Mouse (Mus musculus) embryonic facial prominence, embryonic 11.5 days (tissue): ENCODE results near the gene Il23a. TPM values are rescaled to one million over a fixed set of nuclear protein-coding genes. Genes with fewer than 3 reads are reported as not detected.
A peak's percentile ranks its signal among the peaks of the same experiment; 100 is the strongest.
"Not testable (repeated sequence)": the region's sequence is repeated elsewhere in the genome, so short reads cannot be mapped to it uniquely, and the experiment has no call there.

Source experiments
- ATAC-seq: fragments of 200-750 bp; cut with Nextera tagmentation; replicated peaks from 2 replicates; pipeline ENCODE4 v1.8.0; 2017; ENCODE audit warnings: low read depth; ENCODE audit not compliant: insufficient number of reproducible peaks, low FRiP score, low TSS enrichment
- DNase-seq: peaks from one replicate; pipeline ENCODE4 v3.0.0-alpha.2; 2015; ENCODE audit warnings: low spot score
- H3K27ac ChIP-seq: fragments of 300-500 bp; sonication (generic); replicated peaks from 2 replicates; pipeline ENCODE4 v1.5.1; 2014; ENCODE audit warnings: mild to moderate bottlenecking, low read depth, low read length, control low read depth
- H3K27me3 ChIP-seq: fragments of 300-500 bp; sonication (generic); 2 replicates; pipeline ENCODE4 v1.6.1; 2014; ENCODE audit warnings: mild to moderate bottlenecking, low read length, moderate library complexity, mixed read lengths; ENCODE audit not compliant: control insufficient read depth, insufficient read depth
- H3K36me3 ChIP-seq: fragments of 300-500 bp; sonication (generic); replicated peaks from 2 replicates; pipeline ENCODE4 v1.6.1; 2014; ENCODE audit warnings: low read depth, mild to moderate bottlenecking, low read length, moderate library complexity, mixed read lengths; ENCODE audit not compliant: control insufficient read depth, insufficient read depth
- H3K4me1 ChIP-seq: fragments of 300-500 bp; sonication (generic); 2 replicates; pipeline ENCODE4 v1.6.1; 2014; ENCODE audit warnings: low read length, mixed read lengths; ENCODE audit not compliant: control insufficient read depth, insufficient read depth
- H3K4me2 ChIP-seq: fragments of 300-500 bp; sonication (generic); 2 replicates; pipeline ENCODE4 v1.6.1; 2014; ENCODE audit warnings: low read depth, mild to moderate bottlenecking, control low read depth, low read length, moderate library complexity
- H3K4me3 ChIP-seq: fragments of 300-500 bp; sonication (generic); 2 replicates; pipeline ENCODE4 v1.5.1; 2014; ENCODE audit warnings: low read depth, low read length, control low read depth
- H3K9ac ChIP-seq: fragments of 300-500 bp; sonication (generic); replicated peaks from 2 replicates; pipeline ENCODE4 v1.6.1; 2014; ENCODE audit warnings: mild to moderate bottlenecking, control low read depth, low read length
- H3K9me3 ChIP-seq: fragments of 300-500 bp; sonication (generic); replicated peaks from 2 replicates; pipeline ENCODE4 v1.6.1; 2016; ENCODE audit warnings: mild to moderate bottlenecking, low read length, inconsistent platforms, mixed read lengths; ENCODE audit not compliant: control insufficient read depth
- WGBS: fragments of 180-500 bp; shearing (Covaris S2); extraction: QIAGEN DNeasy Blood & Tissue Kit; methylation state at CpG from one replicate; pipeline ENCODE4 v1.1.7; 2014; 5-methylcytosine and 5-hydroxymethylcytosine counted together
- polyA plus RNA-seq: library from polyadenylated mRNA; unstranded; fragments of >200 nt; fragmentation: Nextera tagmentation; extraction: Ambion mirVana; gene quantifications from 2 replicates; pipeline ENCODE4 v1.2.1, GENCODE M21; 2014

Gene Il23a
- polyA plus RNA-seq, 1 experiment from 2014 or later = not detected

- H3K9ac ChIP-seq = no peak overlapping the region
- H3K4me3 ChIP-seq = no peak overlapping the region
- no peaks in the 10 kb centered on the region; the same call in 1 of the 2 replicates for H3K36me3 ChIP-seq
- no peak overlapping the region for H3K4me2 ChIP-seq
- no peak overlapping the region for H3K27ac ChIP-seq
- no peaks in the 10 kb centered on the region for H3K4me1 ChIP-seq
- ATAC-seq (no peak), DNase-seq (no peak)
- H3K9me3 ChIP-seq = no peaks in the 10 kb centered on the region
- H3K27me3 ChIP-seq = no peaks in the 10 kb centered on the region
- 84% methylated on average over 20 of the region's 20 CpGs for WGBS
These were observed 15.6 kb downstream of the Il23a start for GRCm38 (mm10) chr10:128282886-128283450.

DNA sequence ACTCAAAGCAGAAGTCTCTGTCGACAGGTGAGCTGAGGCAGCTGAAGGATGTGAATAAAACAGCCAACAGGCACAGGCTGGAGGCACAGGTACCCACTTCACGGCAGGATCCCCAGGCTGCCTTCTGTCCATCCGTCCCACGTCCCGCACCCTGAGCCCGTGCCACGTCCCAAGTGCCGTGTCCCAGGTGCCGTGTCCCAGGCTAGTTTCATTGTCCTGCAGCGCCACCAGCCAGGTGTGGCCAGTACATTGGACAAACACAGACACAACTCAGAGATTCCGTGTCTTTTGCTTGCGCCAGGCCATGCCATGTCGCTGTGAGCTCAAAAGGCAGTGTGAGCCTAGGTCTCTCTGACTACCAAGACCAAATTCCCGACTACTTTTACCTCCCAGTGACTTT lies 16.9 kb downstream of the Il23a start:
- H3K4me2 ChIP-seq = no peak overlapping the region
- no peaks in the 10 kb centered on the region for H3K27me3 ChIP-seq
- H3K4me1 ChIP-seq = no peaks in the 10 kb centered on the region
- no peak overlapping the region for H3K27ac ChIP-seq
- no peak overlapping the region for H3K4me3 ChIP-seq
- no peak overlapping the region for H3K9ac ChIP-seq
- DNase-seq = no peak
- WGBS = 91% methylated on average over 14 of the region's 14 CpGs
- no peaks in the 10 kb centered on the region; the same call in 1 of the 2 replicates for H3K36me3 ChIP-seq
- ATAC-seq = no peak
- no peaks in the 10 kb centered on the region for H3K9me3 ChIP-seq

- no peaks in the 10 kb centered on the region for H3K9me3 ChIP-seq
- H3K4me2 ChIP-seq = no peak overlapping the region
- DNase-seq = no peak
- ATAC-seq = no peak
- 89% methylated on average over 6 of the region's 6 CpGs for WGBS
- H3K4me1 ChIP-seq = no peaks in the 10 kb centered on the region
- H3K27ac ChIP-seq = no peak overlapping the region
- no peak overlapping the region for H3K9ac ChIP-seq
- no peaks in the 10 kb centered on the region for H3K27me3 ChIP-seq
- H3K36me3 ChIP-seq = no peaks in the 10 kb centered on the region; the same call in 1 of the 2 replicates
- no peak overlapping the region for H3K4me3 ChIP-seq
These were observed 17.6 kb downstream of the Il23a start for GRCm38 (mm10) chr10:128280943-128281342.

- no peaks in the 10 kb centered on the region for H3K4me1 ChIP-seq
- no peak overlapping the region for H3K9ac ChIP-seq
- H3K27me3 ChIP-seq = no peaks in the 10 kb centered on the region
- H3K36me3 ChIP-seq = no peaks in the 10 kb centered on the region; the same call in 1 of the 2 replicates
- H3K4me3 ChIP-seq = no peak overlapping the region
- no peak overlapping the region for H3K4me2 ChIP-seq
- no peak overlapping the region for H3K27ac ChIP-seq
- WGBS = 52% methylated on average over 6 of the region's 6 CpGs
- no peaks in the 10 kb centered on the region for H3K9me3 ChIP-seq
- ATAC-seq (no peak), DNase-seq (no peak)
These were observed 20.4 kb downstream of the Il23a start for GRCm38 (mm10) chr10:128278158-128278557.

GRCm38 (mm10) chr10:128275374-128275773 lies 23.2 kb downstream of the Il23a start:
- H3K36me3 ChIP-seq, H3K4me2 ChIP-seq, ATAC-seq, H3K4me3 ChIP-seq, H3K9ac ChIP-seq, H3K27ac ChIP-seq, H3K9me3 ChIP-seq, DNase-seq, H3K27me3 ChIP-seq, H3K4me1 ChIP-seq: not testable (repeated sequence)
- 90% methylated on average over 1 of the region's 1 CpGs for WGBS

GRCm38 (mm10) chr10:128272819-128273439 lies 25.6 kb downstream of the Il23a start:
- not testable (repeated sequence) for H3K36me3 ChIP-seq, DNase-seq, H3K27me3 ChIP-seq, H3K9ac ChIP-seq, H3K9me3 ChIP-seq, H3K27ac ChIP-seq, H3K4me2 ChIP-seq, ATAC-seq, H3K4me1 ChIP-seq, H3K4me3 ChIP-seq
- 82% methylated on average over 4 of the region's 7 CpGs for WGBS

DNA sequence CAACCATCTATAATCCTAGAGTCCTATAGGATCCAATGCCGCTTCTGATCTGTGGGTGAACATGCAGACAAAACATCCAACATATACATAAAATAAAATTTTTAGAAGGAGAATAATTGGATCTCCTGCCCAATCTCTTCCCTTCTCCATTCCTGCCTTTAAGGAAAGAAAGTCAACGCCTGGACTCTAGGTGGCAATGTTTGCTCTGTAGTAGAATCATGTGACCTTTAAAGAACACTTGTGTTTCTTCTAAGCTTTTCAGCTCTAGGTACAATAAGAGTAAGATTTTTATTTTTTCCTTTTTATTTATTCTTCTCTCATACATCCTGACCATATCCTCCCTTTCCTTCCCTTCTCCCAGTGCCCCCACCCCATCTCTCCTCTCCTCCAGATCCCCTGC lies 26.7 kb downstream of the Il23a start:
- ATAC-seq (no peak), DNase-seq (no peak)
- Histone ChIP-seq H3K9me3 (no peaks in the 10 kb centered on the region), H3K27me3 (no peaks in the 10 kb centered on the region), H3K36me3 (no peaks in the 10 kb centered on the region), H3K9ac (no peak overlapping the region), H3K4me2 (no peak overlapping the region), H3K27ac (no peak overlapping the region), H3K4me3 (no peak overlapping the region), H3K4me1 (no peaks in the 10 kb centered on the region)
- 71% methylated on average over 2 of the region's 2 CpGs for WGBS

GRCm38 (mm10) chr10:128270866-128271265 lies 27.7 kb downstream of the Il23a start:
- H3K27ac ChIP-seq = 0 out of 2 replicates have a peak overlapping the region, but pooled peaks have one; percentile 31

More at GRCm38 (mm10) chr10:128270866-128271265, 27.7 kb downstream of the Il23a start:
- no peaks in the 10 kb centered on the region for H3K4me1 ChIP-seq
- no peak for DNase-seq
- H3K27me3 ChIP-seq = no peaks in the 10 kb centered on the region
- no peaks in the 10 kb centered on the region for H3K9me3 ChIP-seq
- no peaks in the 10 kb centered on the region for H3K36me3 ChIP-seq
- H3K4me3 ChIP-seq = peak overlapping the region; percentile 72
- WGBS = 37% methylated on average over 7 of the region's 7 CpGs
- H3K9ac ChIP-seq = peak overlapping the region; percentile 74
- no peak for ATAC-seq
- peak overlapping the region; percentile 59 for H3K4me2 ChIP-seq
